Mouse (Mus musculus) liver, postnatal 0 days (tissue): Measurements from ENCODE around the gene Trp53i13.

Experiments used
- CTCF ChIP-seq: sonication (generic); IDR thresholded peaks from 2 replicates; pipeline ENCODE4 v1.5.1; 2016; ENCODE audit warnings: antibody characterized with exemption, low read depth
- EP300 ChIP-seq: IDR thresholded peaks from 2 replicates; pipeline ENCODE4 v1.6.1; 2016; ENCODE audit warnings: antibody characterized with exemption, low read depth, mild to moderate bottlenecking

- TF ChIP-seq CTCF (no peak), EP300 (no peak)
These were observed 53.3 kb downstream of the Trp53i13 start, which contains the start of gene Coro6 for GRCm38 (mm10) chr11:77462283-77463100.
